Mouse (Mus musculus) testis, adult 2 months (tissue): Measurements from ENCODE around the gene Nup93.

Experiments used
- CTCF ChIP-seq: fragments of 200-500 bp; IDR thresholded peaks from 2 replicates; pipeline ENCODE4 v1.5.1; 2012; ENCODE audit warnings: low read depth, mild to moderate bottlenecking, inconsistent platforms, low read length, moderate library complexity; ENCODE audit not compliant: control insufficient read depth, insufficient read depth, insufficient replicate concordance
- POLR2A ChIP-seq: fragments of 200-500 bp; IDR thresholded peaks from 2 replicates; pipeline ENCODE4 v1.6.1; 2012; ENCODE audit warnings: low read depth, mild to moderate bottlenecking, inconsistent platforms, low read length, moderate library complexity; ENCODE audit not compliant: control insufficient read depth

DNA sequence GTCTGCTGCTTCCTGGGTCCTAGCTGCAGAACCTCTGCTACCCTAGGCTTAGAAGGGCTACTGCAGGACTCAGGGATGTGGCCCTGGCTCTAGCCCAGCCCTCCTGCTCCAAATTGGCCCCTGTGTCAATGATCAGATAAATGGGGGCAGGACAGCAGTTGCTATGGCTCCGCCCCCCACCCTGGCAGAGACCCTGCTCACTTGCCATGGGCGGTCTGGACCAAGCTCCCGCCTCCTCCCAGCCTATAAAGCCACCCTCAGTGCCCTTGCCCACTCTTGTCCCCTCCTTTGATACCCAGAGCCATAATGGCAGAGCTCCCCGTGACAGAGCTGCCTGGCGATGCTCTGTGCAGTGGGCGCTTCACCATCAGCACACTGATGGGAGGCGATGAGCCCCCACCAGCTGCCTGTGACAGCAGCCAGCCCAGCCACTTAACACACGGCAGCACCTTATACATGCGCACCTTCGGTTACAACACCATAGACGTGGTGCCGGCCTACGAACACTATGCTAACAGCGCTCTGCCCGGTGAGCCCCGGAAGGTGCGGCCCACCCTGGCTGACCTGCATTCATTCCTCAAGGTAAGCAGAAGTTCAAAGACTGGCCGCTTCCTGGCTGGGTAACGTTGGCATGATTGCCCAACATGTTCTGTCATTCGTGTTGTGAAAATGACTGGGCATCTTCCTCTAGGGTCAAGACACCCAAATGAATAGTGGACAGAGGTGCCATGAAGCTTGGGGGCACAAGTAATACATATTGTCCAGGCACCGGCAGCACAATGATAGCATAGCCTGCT lies 114.8 kb downstream of the Nup93 start, which contains the start of gene Slc12a3:
- TF ChIP-seq POLR2A (no peak), CTCF (no peak)
